Mouse (Mus musculus) 416B (cell line): Measurements from ENCODE around the gene Nfe2l3.
"Not testable (repeated sequence)": the region's sequence is repeated elsewhere in the genome, so short reads cannot be mapped to it uniquely, and the experiment has no call there.

Source experiments
- DNase-seq: peaks from one replicate; pipeline ENCODE4 v3.0.0; 2011; ENCODE audit warnings: low read depth

The Nfe2l3 gene

GRCm38 (mm10) chr6:51432535-51433397 is at the start of gene Nfe2l3:
Gene Nfe2l3 (plus strand): TSS chr6:51432670.
- no peak for DNase-seq

GRCm38 (mm10) chr6:51383769-51384755 is 48.4 kb upstream of the Nfe2l3 start:
- DNase-seq = peak; percentile 92

GRCm38 (mm10) chr6:51390505-51390904 is 42.0 kb upstream of the Nfe2l3 start:
- no peak for DNase-seq

- no peak for DNase-seq
Observed at GRCm38 (mm10) chr6:51391816-51392490, 40.5 kb upstream of the Nfe2l3 start.

GRCm38 (mm10) chr6:51393341-51394128 is 38.9 kb upstream of the Nfe2l3 start:
- no peak for DNase-seq

GRCm38 (mm10) chr6:51394367-51394766 is 38.1 kb upstream of the Nfe2l3 start:
- DNase-seq = not testable (repeated sequence)

- DNase-seq = not testable (repeated sequence)
Observed at GRCm38 (mm10) chr6:51394963-51395362, 37.5 kb upstream of the Nfe2l3 start.

GRCm38 (mm10) chr6:51395486-51395885 is 37.0 kb upstream of the Nfe2l3 start:
- DNase-seq = no peak

GRCm38 (mm10) chr6:51399113-51399518 is 33.4 kb upstream of the Nfe2l3 start:
- no peak for DNase-seq

- no peak for DNase-seq
Observed at GRCm38 (mm10) chr6:51401294-51401693, 31.2 kb upstream of the Nfe2l3 start.

GRCm38 (mm10) chr6:51403598-51403997 is 28.9 kb upstream of the Nfe2l3 start:
- DNase-seq = no peak

- no peak for DNase-seq
Observed at GRCm38 (mm10) chr6:51404502-51404901, 28.0 kb upstream of the Nfe2l3 start.

- DNase-seq = no peak
Observed at GRCm38 (mm10) chr6:51416433-51416832, 16.0 kb upstream of the Nfe2l3 start.

GRCm38 (mm10) chr6:51417306-51417936 is 15.0 kb upstream of the Nfe2l3 start:
- no peak for DNase-seq

GRCm38 (mm10) chr6:51423466-51424122 is 8.9 kb upstream of the Nfe2l3 start:
- DNase-seq = no peak

GRCm38 (mm10) chr6:51424537-51424936 is 7.9 kb upstream of the Nfe2l3 start:
- no peak for DNase-seq

- no peak for DNase-seq
Observed at GRCm38 (mm10) chr6:51434270-51434669, 1.8 kb downstream of the Nfe2l3 start.

GRCm38 (mm10) chr6:51437665-51438064 is 5.2 kb downstream of the Nfe2l3 start:
- no peak for DNase-seq

- DNase-seq = no peak
Observed at GRCm38 (mm10) chr6:51438826-51439330, 6.4 kb downstream of the Nfe2l3 start.
